Mouse (Mus musculus) ES-CJ7 (cell line): Measurements from ENCODE around the gene Dusp18.

Experiments used
- DNase-seq: peaks from one replicate; pipeline ENCODE4 v3.0.0; 2011; ENCODE audit warnings: low read depth, low spot score

Dusp18 gene

GRCm38 (mm10) chr11:3930019-3930418 lies 35.0 kb downstream of the Dusp18 start:
- no peak for DNase-seq

DNA sequence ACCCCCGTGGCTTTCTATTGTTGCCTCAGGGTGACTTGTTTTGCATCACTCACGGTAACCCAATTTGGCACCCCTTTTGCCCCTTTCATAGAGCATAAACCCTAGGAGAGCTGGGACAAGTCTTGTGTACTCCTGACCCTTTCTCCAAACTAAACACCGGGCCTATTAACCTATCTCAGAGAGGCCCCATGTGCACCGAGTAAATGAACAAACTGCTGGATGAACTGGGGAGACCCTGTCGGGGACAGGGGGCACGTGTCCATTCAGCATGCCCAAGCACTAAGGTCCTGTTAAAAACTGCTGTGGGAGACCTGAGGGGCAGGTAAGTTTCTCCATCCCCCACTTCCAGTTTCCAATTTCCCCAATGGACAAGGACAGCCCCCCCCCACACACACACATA lies 35.9 kb downstream of the Dusp18 start:
- DNase-seq = no peak

GRCm38 (mm10) chr11:3931511-3932211 lies 36.6 kb downstream of the Dusp18 start, which contains the start of gene Tcn2:
Gene Tcn2, minus strand, starts transcription at chr11:3932159.
- DNase-seq = peak; percentile 89

DNA sequence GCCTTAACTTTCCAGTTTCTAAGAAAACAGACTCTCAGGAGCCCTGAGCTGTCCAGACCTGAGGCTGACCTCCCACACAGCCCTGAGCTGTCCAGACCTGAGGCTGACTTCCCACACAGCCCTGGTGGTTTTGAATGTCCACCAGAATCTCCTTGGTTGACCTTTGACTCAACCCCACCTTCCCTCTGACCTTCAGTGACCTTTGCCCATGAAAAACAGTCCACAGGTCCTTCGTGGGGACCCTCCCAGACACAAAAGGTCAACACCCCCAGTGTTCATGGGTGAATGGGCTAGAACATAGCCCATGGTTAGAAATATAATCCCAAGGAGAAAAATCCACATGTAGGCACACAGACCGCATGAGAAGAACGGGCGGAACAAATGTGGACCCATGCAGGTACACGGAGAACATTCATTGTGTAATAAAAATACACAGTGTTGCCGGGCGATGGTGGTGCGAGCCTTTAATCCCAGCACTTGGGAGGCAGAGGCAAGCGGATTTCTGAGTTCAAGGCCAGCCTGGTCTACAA lies 38.8 kb downstream of the Dusp18 start:
- no peak for DNase-seq

DNA sequence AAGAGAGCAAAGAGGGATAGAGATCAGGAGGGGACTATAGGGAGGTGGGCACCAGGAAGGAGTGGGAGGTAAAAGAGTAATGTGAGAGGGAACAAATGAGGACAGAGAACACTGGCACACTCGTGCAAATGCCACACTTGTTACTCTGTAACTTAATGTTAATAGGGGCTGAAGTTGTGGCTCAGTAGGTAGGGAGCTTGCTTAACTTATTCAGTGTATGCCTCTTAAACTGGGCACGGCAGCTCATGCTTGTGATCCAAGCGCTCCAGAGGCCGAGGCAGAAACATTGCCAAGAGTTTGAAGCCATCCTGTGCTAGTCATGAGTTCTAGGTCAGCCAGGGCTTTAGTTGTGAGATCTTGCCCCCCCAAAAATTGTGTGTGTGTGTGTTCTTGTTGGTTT lies 40.1 kb downstream of the Dusp18 start:
- DNase-seq = no peak

DNA sequence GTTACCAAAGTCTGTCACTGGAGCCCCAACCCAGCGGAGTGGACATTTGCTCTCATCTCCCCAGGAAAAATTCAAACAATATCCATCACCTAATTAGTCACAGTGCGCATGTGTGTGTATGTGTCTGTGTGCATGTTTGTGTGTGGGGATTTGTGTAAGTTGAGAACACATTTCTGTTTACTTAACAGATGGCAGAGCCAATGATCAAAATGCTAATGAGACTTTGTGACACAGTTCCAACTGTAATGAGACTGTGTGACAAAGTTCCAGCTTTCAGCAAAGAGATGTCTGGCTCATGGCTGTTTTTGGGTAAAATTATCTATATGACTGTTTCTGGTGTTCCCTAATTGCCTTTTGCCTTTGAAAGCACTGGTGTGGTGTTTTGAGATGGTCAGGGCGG lies 41.3 kb downstream of the Dusp18 start:
- DNase-seq = no peak

GRCm38 (mm10) chr11:3937321-3937874 lies 42.4 kb downstream of the Dusp18 start:
- no peak for DNase-seq

GRCm38 (mm10) chr11:3941371-3941770 lies 46.3 kb downstream of the Dusp18 start:
- DNase-seq = no peak

DNA sequence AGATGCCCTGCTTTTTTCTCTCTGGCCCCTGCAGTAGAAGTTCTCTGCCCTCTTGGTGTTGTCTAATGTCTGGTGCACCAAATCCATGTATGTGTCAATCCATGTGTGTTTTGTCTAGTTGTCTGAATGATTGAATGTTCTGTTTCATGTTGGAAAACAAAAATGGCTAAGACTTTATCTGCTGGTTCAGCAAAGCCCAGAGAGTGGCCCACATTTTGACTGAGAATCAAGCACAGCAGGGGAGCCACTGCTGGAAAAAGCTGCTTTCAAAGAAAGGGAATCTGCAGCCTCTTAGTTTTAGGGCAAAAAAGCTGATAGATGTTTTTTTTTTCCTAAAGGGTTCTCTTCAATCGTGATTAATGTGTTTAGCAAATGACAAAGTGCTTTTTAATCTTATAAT lies 51.3 kb downstream of the Dusp18 start:
- no peak for DNase-seq
